Mouse (Mus musculus) kidney, postnatal 4 days (tissue): ENCODE measurements at regions not wholly inside any gene's neighbourhood (a gene's known extent, or its start where the extent isn't known, plus 50 kb on each side); places are given as distances from the start of the nearest gene placed in this dataset.
A peak's percentile ranks its signal among the peaks of the same experiment; 100 is the strongest.

Experiments
- DNase-seq, 2 experiments: peaks; one replicate each; pipeline ENCODE4 v3.0.0; 2021; ENCODE audit warnings: mixed read lengths in 2 of 2

DNA sequence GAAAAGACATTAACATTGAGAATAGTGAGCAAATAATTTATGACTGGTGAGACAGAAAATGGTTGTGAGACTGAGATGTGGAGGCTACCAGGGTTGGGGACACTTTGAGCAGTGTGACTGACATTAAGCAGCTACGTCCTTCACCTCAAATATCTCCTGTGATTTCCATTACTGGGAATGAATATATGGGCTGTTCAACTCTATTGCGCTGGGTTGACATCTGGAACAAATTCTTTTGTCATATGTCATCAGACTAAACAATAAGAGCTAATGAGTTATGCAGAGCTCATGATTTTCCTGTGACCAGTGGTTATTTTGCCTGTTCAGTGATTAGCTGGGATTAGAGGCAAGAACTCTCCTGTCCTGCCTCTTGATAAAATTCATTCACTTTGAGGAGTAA, 593.9 kb upstream of the Castor2 start:
- no peak for DNase-seq

DNA sequence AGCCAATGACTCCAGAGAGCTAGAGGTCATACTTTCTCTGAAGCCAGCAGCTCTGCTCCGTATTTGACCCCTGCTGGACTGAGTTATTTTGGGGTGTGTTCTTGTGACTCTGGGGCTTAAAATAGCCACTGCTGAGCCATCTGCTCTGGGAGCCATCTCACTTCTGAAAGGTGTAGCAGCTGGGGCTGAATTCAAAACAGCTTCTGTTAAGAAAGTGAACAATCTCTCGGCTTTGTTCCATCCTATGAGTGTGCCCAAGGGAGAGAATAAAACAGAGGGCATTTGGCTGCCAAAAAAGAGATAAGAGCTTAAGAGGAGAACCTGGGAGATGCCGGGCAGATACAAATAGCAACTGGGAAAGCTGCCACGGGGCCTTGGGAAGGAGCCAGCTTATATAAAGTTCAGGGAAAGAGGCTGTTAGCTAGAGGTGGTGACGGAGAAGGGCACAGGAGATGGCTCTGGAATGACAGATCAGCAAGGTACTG, 611.7 kb upstream of the Castor2 start:
- DNase-seq, result peak; percentile 35 to 39

DNA sequence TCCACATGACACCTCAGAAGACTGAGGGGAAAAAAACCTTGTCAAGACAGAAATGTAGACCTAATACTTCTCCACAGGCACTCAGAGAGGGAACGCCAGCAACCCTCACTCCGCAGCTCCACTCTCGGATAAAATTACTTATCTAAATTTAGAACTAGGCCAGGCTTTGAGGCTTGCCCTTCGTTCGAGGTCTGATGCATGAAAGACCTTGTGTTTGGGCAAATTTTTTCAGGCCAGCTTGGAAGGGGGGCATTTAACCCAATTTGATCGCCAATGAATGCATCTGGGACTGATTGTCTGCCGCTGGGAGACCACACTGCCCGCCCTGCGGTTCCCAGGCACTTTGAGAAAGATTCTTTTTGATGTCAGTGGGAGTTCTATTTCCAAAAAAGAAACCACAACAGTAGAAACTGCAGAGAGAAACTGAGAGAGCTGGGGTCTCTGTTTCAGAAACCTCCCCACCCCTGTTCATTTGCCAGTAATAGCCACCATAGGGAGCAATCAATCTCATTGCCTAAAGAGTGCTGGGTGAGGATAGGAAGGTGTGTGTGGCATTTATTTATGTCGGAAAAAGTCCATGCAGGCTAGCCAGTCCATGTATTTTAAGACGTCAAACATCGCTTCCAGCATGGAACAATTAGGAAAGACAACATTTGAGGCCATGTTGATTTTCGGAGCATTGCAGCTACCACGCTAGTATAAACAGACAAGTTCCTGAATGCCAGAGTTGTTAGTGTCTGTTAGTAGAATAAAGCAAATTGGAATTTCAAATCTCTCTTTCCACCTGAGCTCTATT, 617.0 kb upstream of the Castor2 start:
- DNase-seq, result no peak

DNA sequence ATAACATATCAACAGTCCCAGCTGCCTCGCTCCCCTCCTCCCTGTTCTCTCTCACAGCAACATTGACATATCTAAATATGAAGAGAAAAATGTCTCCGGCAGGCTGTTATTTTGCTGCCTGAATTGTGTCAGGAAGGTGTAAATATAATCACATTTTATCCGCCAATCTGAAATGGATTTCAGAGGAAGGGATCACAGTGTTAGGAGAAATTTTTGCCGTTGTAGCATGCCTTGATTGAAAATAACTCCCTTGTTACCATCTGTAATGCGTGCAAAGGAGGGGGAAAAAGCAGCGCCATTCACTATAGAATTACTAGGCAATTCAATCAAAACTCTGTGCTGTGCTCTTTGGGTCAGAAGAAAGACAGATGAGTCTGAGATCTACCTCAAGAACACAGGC, 620.3 kb upstream of the Castor2 start:
- no peak for DNase-seq

DNA sequence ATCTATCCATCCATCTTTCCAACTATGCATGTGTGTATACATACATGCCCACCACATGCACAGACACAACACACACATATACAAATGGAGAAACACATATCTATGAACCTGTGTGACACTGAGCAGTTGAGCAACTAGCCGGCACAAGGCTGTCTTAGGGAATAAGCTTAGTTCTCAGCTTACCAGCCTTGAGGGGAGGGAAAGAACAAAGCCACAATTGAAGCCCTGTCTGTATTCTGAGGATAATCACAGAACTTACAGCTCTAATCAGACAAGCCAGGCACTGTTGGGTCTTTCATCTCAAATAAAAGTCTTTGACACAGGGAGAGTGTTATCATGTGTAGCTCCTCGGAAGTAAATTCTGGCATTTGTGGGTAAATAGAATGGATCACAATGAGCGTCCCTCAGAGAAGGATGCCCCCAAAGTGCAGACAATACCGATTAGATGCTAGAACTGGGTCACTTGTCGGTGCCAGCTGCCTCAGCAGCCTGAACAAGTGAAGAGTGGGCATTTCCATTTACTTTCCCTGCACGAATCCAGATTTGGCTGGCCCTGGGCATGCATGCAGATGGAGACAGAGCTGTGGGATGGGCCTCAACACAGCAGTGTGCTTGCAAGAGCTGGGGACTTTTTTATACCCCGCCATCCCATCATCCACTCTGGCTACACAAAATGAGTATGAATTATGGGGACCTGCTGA, 646.0 kb upstream of the Castor2 start:
- DNase-seq, result no peak

DNA sequence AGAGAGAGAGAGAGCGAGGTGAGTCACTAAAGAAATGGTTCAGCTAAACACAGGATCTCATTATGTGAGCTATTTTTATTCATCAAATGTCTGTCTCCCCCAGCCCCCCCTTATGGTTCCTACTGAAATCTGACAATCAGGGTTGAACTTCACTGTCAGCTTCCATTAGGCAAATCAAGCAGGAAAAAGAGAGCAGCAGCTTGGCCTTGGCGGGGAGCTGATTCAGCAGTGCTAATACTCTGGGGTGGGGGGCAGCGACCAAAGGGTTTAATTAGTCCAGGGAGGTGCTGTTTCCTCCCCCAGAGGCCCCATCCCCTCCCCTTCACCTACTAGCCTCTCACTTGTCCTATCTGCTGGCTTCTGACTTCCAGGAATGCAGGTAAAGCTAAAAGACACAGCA, 649.6 kb upstream of the Castor2 start:
- no peak for DNase-seq

DNA sequence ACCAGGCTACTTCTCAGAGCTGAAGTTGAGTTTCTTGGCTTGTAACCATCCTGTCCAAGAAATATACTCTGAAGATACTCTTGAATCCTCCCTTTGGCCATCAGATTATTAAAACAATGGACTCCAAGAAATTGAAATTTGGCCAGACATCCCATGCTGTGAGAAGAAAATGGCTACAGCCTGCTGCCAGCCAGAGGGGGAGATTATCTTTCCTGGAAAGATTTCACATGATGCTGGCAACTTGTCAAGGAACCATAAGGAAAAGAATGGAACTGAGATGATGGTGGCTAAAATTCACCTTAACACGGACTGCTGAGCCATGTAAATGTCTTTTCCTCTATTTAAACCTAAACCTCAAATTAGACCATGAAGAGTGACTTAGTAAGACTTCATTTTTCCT, 698.7 kb upstream of the Castor2 start:
- no peak for DNase-seq

DNA sequence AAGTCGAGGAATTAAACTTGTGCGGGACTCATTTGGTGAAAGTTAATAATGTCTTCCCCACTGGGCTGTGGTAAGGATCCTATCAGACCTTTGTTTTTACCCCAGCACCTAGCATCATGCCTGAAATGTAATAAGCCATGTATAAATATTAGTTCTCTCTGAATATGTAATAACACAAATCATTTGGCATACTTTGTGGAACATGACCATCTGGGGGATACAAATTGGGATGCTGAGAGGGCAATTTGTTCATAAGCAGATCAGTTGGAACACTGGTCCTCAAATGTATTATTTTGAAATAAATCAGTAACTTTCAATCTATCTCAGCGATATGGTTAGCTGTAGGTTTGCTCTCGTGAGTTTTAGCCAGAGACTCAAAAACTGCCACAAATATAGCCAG, 709.6 kb upstream of the Castor2 start:
- DNase-seq, result no peak

DNA sequence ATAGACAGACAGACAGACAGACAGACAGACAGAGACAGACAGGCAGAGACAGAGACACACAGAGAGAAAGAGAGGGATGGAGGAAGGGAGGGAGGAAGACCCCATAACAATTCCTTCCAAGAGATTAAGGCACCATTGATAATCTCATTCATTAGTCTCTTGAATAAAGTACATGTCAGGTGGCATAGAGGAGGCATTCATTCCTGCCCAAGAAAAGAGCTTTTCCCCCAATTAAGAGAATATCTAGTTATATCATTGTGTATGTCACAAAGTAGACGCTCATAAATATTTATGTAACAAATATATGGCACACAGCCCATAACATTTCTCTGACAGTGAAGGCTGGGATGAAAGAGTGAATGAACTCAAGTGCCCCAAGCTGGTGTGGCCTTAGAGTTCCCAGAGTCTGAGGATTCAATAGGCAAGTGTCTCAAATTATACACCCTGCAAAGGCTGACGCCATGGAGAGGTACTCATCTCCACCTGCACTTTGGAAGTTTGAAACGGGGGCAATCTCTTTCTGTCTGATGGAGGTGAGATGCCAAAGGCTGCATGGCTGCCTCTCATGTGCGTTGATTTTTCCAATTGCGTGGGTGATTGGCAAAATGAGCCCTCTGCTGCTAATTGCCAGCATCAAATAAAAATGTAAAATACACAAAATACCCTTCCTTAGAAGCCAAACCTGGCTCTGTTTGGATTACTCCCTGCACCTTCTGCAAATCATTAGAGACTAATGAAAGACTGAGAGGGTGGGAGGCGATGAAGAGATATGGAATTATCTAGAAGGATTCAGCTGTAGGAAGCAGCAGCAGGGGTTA, 710.3 kb upstream of the Castor2 start:
- DNase-seq, result no peak

DNA sequence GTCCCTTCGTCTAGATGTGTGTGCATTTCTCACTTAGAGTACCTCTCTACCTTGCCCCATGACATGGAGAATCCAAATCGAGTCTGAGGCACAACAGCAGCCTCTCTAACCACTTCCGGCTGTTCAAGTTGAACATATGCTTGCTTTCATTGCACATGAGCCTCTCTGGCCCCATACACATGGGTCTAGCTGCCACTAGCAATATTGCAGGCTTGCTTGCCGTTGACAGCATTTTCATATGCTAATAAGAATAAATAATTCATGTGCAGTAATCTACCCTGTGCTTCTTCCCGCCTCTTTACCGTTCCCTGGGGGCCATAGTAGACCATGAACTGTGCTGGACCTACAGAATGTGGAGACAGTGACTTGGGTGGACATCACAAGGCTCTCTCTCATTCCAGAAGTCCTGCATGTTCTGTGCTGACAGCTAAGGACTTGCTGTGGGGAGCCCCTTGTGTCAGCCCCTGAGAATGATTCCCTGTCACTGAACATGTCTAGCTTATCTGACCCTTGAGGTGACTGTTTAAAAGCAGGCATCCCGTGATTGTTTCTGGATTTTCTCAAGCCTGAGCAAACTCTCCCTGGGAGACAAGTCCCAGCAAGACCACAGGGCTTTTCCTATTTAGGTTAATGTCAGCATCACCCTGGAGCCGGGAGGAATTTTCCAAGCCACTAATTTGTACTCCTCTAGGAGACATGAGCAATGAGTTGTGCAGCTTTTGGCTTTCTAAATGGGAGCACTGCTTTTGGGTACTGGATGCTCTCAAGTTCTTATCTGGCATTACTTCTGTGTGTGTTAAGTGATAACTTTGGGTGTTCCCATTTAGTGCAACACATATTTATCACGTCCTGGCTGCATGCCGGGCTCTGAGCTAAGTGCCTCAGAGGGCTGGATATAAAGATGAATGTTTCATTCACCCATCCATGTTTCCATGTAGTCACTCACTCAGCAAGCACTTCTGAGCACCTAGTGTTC, 713.8 kb upstream of the Castor2 start:
- DNase-seq, result peak in 1 of 2 experiments; percentile 1

DNA sequence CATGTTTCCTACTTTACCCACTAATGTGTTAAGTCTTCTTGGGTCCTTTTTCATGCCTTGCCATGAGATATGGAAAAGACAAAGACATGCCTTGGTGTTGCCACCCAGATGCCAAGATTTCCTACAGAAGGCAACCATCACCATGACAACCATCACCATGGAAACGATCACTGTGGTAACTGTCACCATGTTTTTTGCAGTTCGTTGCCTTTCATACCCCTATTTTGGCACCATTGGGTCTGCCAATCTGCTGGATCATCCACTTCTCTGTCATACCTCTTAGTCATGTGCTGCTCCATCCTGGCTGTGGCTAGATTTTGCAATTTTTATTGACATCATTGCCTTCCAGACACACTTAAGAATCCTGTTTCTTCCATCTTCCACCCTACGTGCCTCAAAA, 733.7 kb upstream of the Castor2 start:
- DNase-seq, result no peak

DNA sequence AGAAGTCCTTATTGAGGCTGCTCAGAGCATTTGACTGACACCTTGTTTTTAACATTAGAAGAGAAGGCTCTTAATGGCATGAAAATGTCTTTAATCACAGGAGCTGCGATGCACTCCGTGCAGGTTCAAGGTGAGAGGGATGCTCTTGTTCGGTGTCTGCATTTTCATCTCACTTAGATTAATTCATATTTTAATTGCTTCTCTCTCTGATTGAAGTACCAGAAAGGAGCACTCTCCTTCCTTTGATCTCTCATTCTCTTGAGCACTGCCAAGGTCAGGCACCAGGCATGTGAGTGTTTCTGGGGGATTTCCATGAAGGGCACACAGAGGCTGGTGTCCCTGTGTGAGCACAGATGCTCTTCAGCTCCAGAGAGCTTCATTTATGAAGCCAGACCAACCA, 752.0 kb upstream of the Castor2 start:
- DNase-seq, result no peak

DNA sequence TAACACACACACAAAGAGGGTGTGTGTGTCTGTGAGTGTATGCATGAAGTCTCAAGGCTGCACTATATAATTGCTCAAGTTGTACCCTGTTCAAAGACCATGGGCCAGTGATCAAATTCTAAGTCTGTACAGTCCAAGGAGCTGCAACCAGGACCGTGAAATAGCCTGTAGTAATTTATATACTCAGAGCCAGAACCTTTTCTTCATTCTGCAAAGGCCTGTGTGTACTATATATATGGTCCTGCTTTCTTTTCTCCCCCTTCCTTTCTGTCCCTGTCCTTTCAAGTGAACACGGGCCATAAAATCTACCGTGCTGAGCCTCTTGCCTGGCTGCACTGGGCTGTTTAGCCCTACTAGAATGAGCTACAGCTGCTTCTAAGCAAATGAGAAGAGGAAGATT, 757.5 kb upstream of the Castor2 start:
- peak in 1 of 2 experiments; percentile 6 for DNase-seq

DNA sequence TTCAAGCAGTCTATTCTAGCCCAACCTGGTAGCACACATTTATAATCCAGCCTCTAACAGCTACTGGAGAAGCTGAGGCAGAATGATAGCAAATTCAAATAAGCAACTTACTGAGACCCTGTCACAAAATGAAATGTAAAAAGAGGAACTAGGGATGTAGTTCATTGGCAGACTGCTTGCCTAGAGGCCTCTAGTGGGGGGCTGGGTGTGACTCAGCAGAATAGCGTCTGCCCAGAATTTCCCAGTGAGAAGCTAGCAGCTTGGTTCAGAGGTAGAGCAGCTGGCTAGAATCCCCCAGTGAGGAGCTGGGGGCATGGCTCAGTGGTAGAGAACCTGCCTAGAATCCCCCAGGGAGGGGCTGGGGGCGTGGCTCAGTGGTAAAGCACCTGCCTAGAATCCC, 777.5 kb upstream of the Auts2 start:
- DNase-seq, result no peak

DNA sequence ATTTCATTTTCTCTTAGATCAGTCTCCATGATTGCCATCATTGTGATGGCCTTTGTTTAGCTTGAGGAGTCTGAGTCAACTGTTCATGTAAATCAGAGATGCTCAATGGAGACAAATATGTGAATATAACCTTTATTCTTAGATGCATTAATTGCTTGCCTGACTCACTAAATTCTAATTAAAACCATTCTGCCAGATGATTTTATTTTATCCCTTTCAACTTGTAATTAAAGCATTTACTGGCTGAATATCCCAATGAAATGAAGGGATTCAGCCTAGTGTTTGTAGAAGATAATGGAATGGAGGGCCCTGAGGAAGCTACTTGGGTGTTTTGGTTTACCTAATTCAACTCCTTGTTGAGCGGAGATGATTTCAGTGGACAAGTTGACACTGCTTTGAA, 777.1 kb upstream of the Auts2 start:
- no peak for DNase-seq

DNA sequence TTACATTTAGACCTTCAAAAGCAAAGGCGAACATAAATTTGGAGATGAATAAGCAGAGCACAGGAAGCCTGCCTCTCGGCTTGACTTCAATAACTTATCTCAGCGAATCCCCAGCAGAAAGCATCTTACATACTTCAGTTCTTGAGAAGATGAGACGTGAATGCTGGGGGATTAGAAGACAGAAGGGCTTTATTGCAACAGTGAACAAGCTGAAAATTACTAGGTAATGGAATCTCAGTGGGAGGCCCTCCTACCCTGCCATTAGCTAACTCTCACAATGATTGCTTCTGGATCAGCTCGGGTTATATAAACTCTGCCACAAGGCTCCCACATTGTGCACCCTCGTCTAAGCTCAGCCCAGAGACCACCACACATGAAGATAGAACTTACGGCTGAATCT, 770.9 kb upstream of the Auts2 start:
- DNase-seq, result no peak

DNA sequence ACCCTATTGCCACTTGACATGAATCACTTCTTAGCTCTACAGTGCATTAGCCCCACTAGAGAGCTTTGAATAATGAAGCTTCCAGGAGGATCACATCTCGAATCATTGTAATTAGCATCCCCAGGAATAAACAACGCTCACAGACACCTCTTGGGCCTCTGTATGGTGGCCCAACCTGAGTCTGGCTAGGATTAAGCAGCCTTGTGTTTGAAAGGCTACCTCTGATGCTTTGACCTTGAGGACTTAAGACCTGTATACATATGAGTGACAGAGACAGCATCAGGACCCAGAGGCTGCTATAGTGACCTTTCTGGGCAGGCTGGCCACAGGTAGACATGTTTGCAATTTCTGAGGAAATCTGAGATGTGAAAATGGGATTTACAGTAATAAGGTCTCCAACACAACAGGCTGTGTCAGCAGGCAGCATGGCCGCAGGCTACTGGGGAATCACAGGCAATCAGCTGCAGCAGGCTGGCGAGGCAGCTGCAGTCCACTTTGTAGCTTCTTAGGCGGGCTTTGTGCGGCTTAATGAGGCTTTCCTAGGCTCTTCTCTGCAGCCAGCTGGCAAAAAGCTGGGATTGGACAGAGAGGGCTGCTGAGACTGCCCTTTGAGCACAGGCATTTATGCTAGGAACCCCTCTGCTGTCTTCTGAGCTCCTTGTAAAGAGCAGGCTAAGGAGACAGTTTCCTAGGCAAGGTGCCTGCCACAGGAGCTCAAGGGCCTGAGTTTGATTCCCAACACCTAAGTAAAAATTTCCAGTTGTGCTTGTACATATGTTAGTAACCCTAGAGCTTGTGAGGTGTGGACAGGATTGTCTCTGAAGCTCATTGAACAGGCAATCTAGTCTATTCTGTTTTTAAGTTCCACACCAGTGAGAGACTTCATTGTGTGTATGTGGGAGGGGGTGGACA, 768.1 kb upstream of the Auts2 start:
- peak in 1 of 2 experiments; percentile 4 for DNase-seq

DNA sequence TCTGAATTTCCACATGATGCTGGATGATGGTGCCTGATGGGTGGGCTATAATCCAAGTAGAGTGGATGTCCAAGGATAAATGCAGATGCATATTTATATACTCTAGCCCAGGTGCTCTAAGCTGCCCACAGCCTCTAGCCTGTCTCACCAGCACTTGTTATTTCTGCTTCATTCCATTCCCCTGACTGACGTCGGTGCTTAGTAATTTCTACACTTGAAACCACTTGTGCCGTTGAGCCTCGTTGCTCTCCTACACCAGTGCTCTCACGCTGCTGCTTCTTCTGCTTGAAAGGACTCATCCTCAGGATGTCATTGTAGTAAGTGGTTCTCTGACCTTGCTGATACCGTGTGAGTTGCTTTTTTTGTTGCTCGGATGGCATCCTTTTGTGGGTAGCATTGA, 724.7 kb upstream of the Auts2 start:
- no peak for DNase-seq

DNA sequence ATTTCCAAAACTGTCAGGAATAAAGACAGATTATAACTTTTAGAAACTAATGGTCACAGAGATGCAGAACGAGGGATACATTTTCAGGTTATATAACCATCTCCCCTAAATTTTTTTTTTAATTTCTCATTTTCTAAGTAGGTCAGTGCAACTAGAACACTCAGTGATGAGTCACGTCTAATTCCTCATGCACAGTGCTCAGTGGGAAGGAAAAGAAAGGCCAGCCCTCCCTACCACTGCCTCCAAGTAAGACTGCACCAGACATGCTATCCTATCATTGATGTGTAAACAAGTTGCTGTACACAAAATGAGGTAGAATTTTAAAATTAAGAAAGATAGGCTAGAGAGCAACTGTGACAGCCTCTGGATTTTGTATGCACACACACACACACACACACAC, 724.2 kb upstream of the Auts2 start:
- DNase-seq, result no peak

DNA sequence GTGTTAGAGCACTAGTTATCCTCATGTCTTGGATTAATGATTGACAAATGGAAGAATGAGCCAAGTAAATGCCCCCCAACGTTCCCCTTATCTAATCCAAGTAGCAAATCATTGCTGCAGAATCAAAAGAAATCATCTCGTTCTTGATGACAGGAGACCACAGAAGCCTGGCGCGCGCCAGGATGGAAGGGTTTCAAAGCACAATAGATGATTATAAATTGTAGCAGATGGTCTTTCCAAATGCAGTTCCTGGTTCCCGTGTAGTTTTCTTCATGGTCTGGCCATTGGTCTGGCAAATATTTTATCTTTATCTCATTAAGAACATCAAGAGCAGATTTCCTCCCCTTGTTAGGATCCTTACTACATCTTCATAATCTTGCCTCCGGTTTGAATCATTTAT, 721.8 kb upstream of the Auts2 start:
- DNase-seq, result no peak

DNA sequence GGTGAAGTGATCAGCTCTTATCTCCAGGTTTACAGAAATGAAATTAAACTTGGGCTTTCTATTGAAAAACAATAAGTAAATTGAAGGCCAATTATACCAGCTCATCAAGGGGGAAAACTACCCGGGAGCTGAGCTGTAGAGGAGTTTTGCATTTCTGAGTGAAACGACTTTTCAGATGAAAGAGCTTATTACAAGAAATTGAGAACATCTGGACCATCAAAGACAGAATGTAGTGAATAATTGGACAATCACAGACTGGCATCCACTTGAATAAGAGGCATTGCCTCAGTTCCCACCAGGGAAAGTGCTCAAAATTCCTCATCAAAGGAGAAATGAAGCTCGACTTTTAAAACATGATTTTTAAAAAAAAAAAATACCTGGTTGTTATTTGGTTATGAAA, 675.7 kb upstream of the Auts2 start:
- DNase-seq, result no peak
